Mouse (Mus musculus): ENCODE measurements around the gene Tmem37.

DNA sequence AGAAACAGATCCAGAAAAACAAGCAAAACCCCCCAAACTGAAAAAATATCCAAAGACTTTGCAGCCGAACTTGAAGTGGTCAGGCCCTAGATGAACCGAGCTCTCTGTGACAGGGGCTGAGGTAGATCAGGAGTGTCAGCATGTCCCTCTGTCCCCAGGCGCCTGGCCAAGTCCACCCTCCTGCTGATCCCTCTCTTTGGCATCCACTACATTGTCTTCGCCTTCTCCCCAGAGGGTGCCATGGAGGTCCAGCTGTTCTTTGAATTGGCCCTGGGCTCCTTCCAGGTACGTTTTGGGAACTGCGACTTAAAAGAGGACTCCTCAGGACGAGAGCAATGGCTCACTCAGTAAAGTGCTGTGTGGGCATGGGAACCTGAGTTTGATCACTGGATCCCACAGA lies 17.6 kb downstream of the Tmem37 start:
- TF ChIP-seq CTCF (IDR thresholded peaks at IDR 0.05; ENCODE audit: insufficient read depth, low read length) (no peak), POLR2A (IDR thresholded peaks at IDR 0.05; ENCODE audit: borderline replicate concordance, extremely low read depth, low read depth, low read length) (no peak)
